Mouse (Mus musculus) ES-Bruce4 (cell line): ENCODE data around the gene Prdm10.

ENCODE experiments used
- CTCF ChIP-seq: IDR thresholded peaks from one replicate; pipeline ENCODE4 v1.8.1; 2011; ENCODE audit warnings: low read depth, low read length
- EP300 ChIP-seq: IDR thresholded peaks from 2 replicates; pipeline ENCODE4 v1.6.1; 2011; ENCODE audit warnings: low read depth, low read length; ENCODE audit not compliant: insufficient read depth
- POLR2A ChIP-seq: IDR thresholded peaks from one replicate; pipeline ENCODE4 v1.8.1; 2011; ENCODE audit warnings: low read length; ENCODE audit not compliant: insufficient read depth

- TF ChIP-seq CTCF (no peak), POLR2A (no peak), EP300 (no peak)
Measured at GRCm38 (mm10) chr9:31279306-31279705, 1.0 kb upstream of the Prdm10 start.
